Mouse (Mus musculus) ES-Bruce4 (cell line): ENCODE measurements around the gene Gm11634. TPM values are rescaled to one million over a fixed set of nuclear protein-coding genes. Genes with fewer than 3 reads are reported as not detected.

Experiments used
- H3K27ac ChIP-seq: 2 replicates; pipeline ENCODE4 v1.5.1; 2012; ENCODE audit warnings: low read length, inconsistent platforms; ENCODE audit not compliant: insufficient read depth
- H3K27me3 ChIP-seq: 2 replicates; pipeline ENCODE4 v1.6.1; 2012; ENCODE audit warnings: mild to moderate bottlenecking, low read length, inconsistent platforms; ENCODE audit not compliant: control insufficient read depth, poor library complexity, insufficient read depth, severe bottlenecking
- H3K36me3 ChIP-seq: 2 replicates; pipeline ENCODE4 v1.6.1; 2012; ENCODE audit warnings: inconsistent platforms, mild to moderate bottlenecking, low read length, moderate library complexity; ENCODE audit not compliant: control insufficient read depth, poor library complexity, insufficient read depth, severe bottlenecking
- H3K4me1 ChIP-seq: one replicate; pipeline ENCODE4 v1.8.1; 2011; ENCODE audit warnings: low read length; ENCODE audit not compliant: control insufficient read depth, insufficient read depth
- H3K4me3 ChIP-seq: 2 replicates; pipeline ENCODE4 v1.5.1; 2011; ENCODE audit warnings: low read depth, mild to moderate bottlenecking, low read length
- H3K9ac ChIP-seq: 2 replicates; pipeline ENCODE4 v1.6.1; 2012; ENCODE audit warnings: low read depth, mild to moderate bottlenecking, inconsistent platforms; ENCODE audit not compliant: poor library complexity, severe bottlenecking
- H3K9me3 ChIP-seq: replicated peaks from 2 replicates; pipeline ENCODE4 v1.6.1; 2012; ENCODE audit warnings: mild to moderate bottlenecking, low read length, inconsistent platforms; ENCODE audit not compliant: control insufficient read depth, poor library complexity, insufficient read depth, severe bottlenecking
- CTCF ChIP-seq: IDR thresholded peaks from one replicate; pipeline ENCODE4 v1.8.1; 2011; ENCODE audit warnings: low read depth, low read length
- EP300 ChIP-seq: IDR thresholded peaks from 2 replicates; pipeline ENCODE4 v1.6.1; 2011; ENCODE audit warnings: low read depth, low read length; ENCODE audit not compliant: insufficient read depth
- POLR2A ChIP-seq: IDR thresholded peaks from one replicate; pipeline ENCODE4 v1.8.1; 2011; ENCODE audit warnings: low read length; ENCODE audit not compliant: insufficient read depth
- polyA plus RNA-seq: library from polyadenylated mRNA; stranded (reverse); fragments of >200 nt; gene quantifications from 2 replicates; pipeline ENCODE4 v1.2.4, GENCODE M21; 2011; ENCODE audit warnings: low read depth; ENCODE audit not compliant: missing spikeins, insufficient read depth, insufficient read length

The Gm11634 gene
- polyA plus RNA-seq, 1 experiment = not detected

GRCm38 (mm10) chr11:101582054-101583035 is 16.7 kb downstream of the Gm11634 start, which contains the start of gene Tmem106a:
Gene Tmem106a, plus strand, starts transcription at chr11:101582242.
- Histone ChIP-seq H3K27ac (peak within 1 kb of the TSS; percentile 99), H3K4me3 (peak within 1 kb of the TSS; percentile 70), H3K36me3 (peaks cover 22% of the 10 kb centered on the region), H3K9ac (peak within 1 kb of the TSS; percentile 56), H3K27me3 (no peaks in the 10 kb centered on the region), H3K4me1 (peaks cover 5% of the 10 kb centered on the region), H3K9me3 (no peaks in the 10 kb centered on the region)
- 0 out of 2 replicates have a peak, but pooled peaks have one; percentile 45 for TF ChIP-seq EP300
- no peak for TF ChIP-seq POLR2A

GRCm38 (mm10) chr11:101581081-101581764 is 17.8 kb downstream of the Gm11634 start:
- Histone ChIP-seq H3K4me1 (peaks cover 5% of the 10 kb centered on the region), H3K9ac (no peak overlapping the region)

GRCm38 (mm10) chr11:101576116-101576515 is 22.9 kb downstream of the Gm11634 start:
- peaks cover 71% of the 10 kb centered on the region for H3K36me3 ChIP-seq
- peaks cover under 1% of the 10 kb centered on the region for H3K4me1 ChIP-seq
- H3K9me3 ChIP-seq = no peaks in the 10 kb centered on the region
- peak; percentile 22 for TF ChIP-seq CTCF
- no peak for TF ChIP-seq POLR2A
- H3K27ac ChIP-seq = no peak overlapping the region
- H3K4me3 ChIP-seq = no peak overlapping the region
- no peaks in the 10 kb centered on the region for H3K27me3 ChIP-seq
- H3K9ac ChIP-seq = no peak overlapping the region

More at GRCm38 (mm10) chr11:101581081-101581764, 17.8 kb downstream of the Gm11634 start:
- Histone ChIP-seq H3K4me3 (no peak overlapping the region), H3K27me3 (no peaks in the 10 kb centered on the region), H3K9me3 (no peaks in the 10 kb centered on the region), H3K27ac (peak overlapping the region; percentile 88), H3K36me3 (peaks cover 31% of the 10 kb centered on the region)
- TF ChIP-seq EP300 = no peak
- no peak for TF ChIP-seq CTCF
- TF ChIP-seq POLR2A = no peak

- no peaks in the 10 kb centered on the region for H3K9me3 ChIP-seq
- H3K4me1 ChIP-seq = no peaks in the 10 kb centered on the region
- H3K27ac ChIP-seq = 0 out of 2 replicates have a peak overlapping the region, but pooled peaks have one; percentile 67
- H3K36me3 ChIP-seq = peaks cover 75% of the 10 kb centered on the region
- H3K9ac ChIP-seq = no peak overlapping the region
- H3K4me3 ChIP-seq = no peak overlapping the region
- H3K27me3 ChIP-seq = no peaks in the 10 kb centered on the region
- TF ChIP-seq CTCF (no peak), EP300 (peak; percentile 59; the same call in 1 of the 2 replicates), POLR2A (no peak)
Measured at GRCm38 (mm10) chr11:101568421-101568820, 30.6 kb downstream of the Gm11634 start.

- TF ChIP-seq EP300 (no peak), CTCF (peak; percentile 67)
- no peaks in the 10 kb centered on the region for H3K27me3 ChIP-seq
- no peaks in the 10 kb centered on the region for H3K4me1 ChIP-seq
- peaks cover 45% of the 10 kb centered on the region for H3K36me3 ChIP-seq
- no peak overlapping the region for H3K9ac ChIP-seq
- H3K4me3 ChIP-seq = no peak overlapping the region
- no peak overlapping the region for H3K27ac ChIP-seq
- no peaks in the 10 kb centered on the region for H3K9me3 ChIP-seq
Measured at GRCm38 (mm10) chr11:101562391-101562790, 36.7 kb downstream of the Gm11634 start.

- TF ChIP-seq EP300 (no peak), POLR2A (no peak), CTCF (no peak)
- no peaks in the 10 kb centered on the region for H3K4me1 ChIP-seq
- peaks cover 28% of the 10 kb centered on the region for H3K36me3 ChIP-seq
Measured at GRCm38 (mm10) chr11:101556954-101557353, 42.1 kb downstream of the Gm11634 start.

More at GRCm38 (mm10) chr11:101556954-101557353, 42.1 kb downstream of the Gm11634 start:
- no peak overlapping the region for H3K4me3 ChIP-seq
- no peak overlapping the region for H3K27ac ChIP-seq
- no peaks in the 10 kb centered on the region for H3K9me3 ChIP-seq
- H3K9ac ChIP-seq = no peak overlapping the region
- no peaks in the 10 kb centered on the region for H3K27me3 ChIP-seq
